ENCODE assay signal across 23 mouse cellular contexts in the genomic region with DNA sequence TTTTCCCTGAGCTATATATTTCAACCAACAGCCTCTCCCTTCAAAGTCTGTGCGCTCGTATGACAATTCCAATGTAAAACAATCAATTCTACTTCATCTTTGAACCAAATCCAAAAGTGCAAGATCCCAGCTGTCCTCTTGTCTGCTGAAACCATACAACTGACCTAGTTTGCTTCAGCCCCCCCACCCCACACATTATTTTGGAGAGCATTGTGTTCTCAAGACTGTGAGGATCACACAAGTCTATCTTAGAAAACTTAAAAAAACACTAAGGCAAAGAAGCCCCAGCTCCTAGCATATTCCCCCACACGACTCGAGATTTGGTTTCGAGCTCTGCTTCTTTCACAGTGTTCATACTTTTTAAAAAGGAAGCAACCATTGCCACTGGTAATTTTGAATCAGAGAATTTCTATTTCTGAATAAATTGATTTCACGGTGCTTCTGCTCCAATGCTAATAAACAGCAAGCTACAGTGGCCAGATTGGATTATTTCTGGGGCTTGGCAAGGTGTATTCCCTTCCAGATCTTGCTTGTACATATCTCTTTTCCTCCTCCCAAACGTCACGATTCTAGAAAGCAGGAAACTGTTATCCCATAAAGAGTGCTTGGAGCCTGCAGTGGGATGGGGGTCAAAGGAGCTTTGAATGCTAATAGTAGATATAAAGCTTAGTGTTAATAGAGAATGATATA.
A peak's percentile ranks its signal among the peaks of the same experiment; 100 is the strongest.
DNase-seq lines count a peak whose midpoint lies in the region; ATAC-seq and TF ChIP-seq lines count a peak whose summit lies in the region.
"Had no signal": no experiment of that assay in that cellular context is flagged by ENCODE, and none has a peak within 500 bp of the region (broad histone marks: within the 10 kb centered on the region; RNA-seq: fewer than 3 reads in every experiment).

No protein-coding gene starts in this region.

- ATAC-seq in frontal cortex, adult (ENCODE audit: low TSS enrichment): peak; percentile 62; the same call in 1 of the 2 replicates
- no peak for ATAC-seq in midbrain, postnatal 0 days (ENCODE audit: low FRiP score)
- no peak for ATAC-seq in midbrain, embryonic 13.5 days
- ATAC-seq in erythroblast, adult 5-6 weeks (replicated peaks; ENCODE audit: low FRiP score, poor library complexity, severe bottlenecking): no peak
- ATAC-seq: activated CD4-positive, CD25-positive, alpha-beta regulatory T cell, adult 4 months; hindbrain, embryonic 16.5 days; intestine, postnatal 0 days; liver, embryonic 12.5 days had no signal

- H3K4me1 ChIP-seq in midbrain, postnatal 0 days (ENCODE audit: insufficient read depth, low read length): no peaks in the 10 kb centered on the region
- H3K4me1 ChIP-seq in midbrain, embryonic 13.5 days (replicated peaks): no peaks in the 10 kb centered on the region
- H3K4me1 ChIP-seq: embryonic facial prominence, embryonic 12.5 days; heart, embryonic 15.5 days; limb, embryonic 12.5 days; liver, embryonic 12.5 days; midbrain, embryonic 10.5 days had no signal

- H3K36me3 ChIP-seq in midbrain, postnatal 0 days (ENCODE audit: insufficient read depth, low read length): no peaks in the 10 kb centered on the region
- no peaks in the 10 kb centered on the region for H3K36me3 ChIP-seq in midbrain, embryonic 13.5 days
- H3K36me3 ChIP-seq: embryonic facial prominence, embryonic 12.5 days; G1E; heart, embryonic 15.5 days; limb, embryonic 12.5 days; liver, embryonic 12.5 days; midbrain, embryonic 10.5 days had no signal

- no peak overlapping the region for H3K4me3 ChIP-seq in midbrain, postnatal 0 days (ENCODE audit: low read depth, low read length)
- H3K4me3 ChIP-seq in midbrain, embryonic 13.5 days (replicated peaks): no peak overlapping the region
- H3K4me3 ChIP-seq: embryonic facial prominence, embryonic 12.5 days; heart, adult 2 months; heart, embryonic 15.5 days; limb, embryonic 12.5 days; liver, embryonic 12.5 days; midbrain, embryonic 10.5 days had no signal

- H3K27ac ChIP-seq in midbrain, postnatal 0 days (ENCODE audit: low read depth, low read length): no peak overlapping the region
- no peak overlapping the region for H3K27ac ChIP-seq in midbrain, embryonic 13.5 days
- H3K27ac ChIP-seq: embryonic facial prominence, embryonic 12.5 days; heart, adult 2 months; heart, embryonic 15.5 days; limb, embryonic 12.5 days; liver, embryonic 12.5 days; macrophage; midbrain, embryonic 10.5 days had no signal

- WGBS in midbrain, postnatal 0 days: 72% methylated on average over 8 of the region's 8 CpGs
- WGBS in midbrain, embryonic 13.5 days: 88% methylated on average over 8 of the region's 8 CpGs

- H3K4me2 ChIP-seq in midbrain, postnatal 0 days (ENCODE audit: low read depth, low read length, poor library complexity, severe bottlenecking): no peak overlapping the region
- no peak overlapping the region for H3K4me2 ChIP-seq in midbrain, embryonic 13.5 days (replicated peaks)
- H3K4me2 ChIP-seq: embryonic facial prominence, embryonic 12.5 days; heart, embryonic 15.5 days; limb, embryonic 12.5 days; liver, embryonic 12.5 days had no signal

- no peaks in the 10 kb centered on the region for H3K9me3 ChIP-seq in midbrain, postnatal 0 days (ENCODE audit: low read length)
- H3K9me3 ChIP-seq in midbrain, embryonic 13.5 days: no peaks in the 10 kb centered on the region
- H3K9me3 ChIP-seq: embryonic facial prominence, embryonic 12.5 days; G1E; heart, embryonic 15.5 days; limb, embryonic 12.5 days; liver, embryonic 12.5 days; midbrain, embryonic 10.5 days had no signal

- DNase-seq in frontal cortex, adult 2 months (ENCODE audit: extremely low spot score in 1 of 2, low spot score in 1 of 2): no peak
- peak; percentile 44 for DNase-seq in midbrain, postnatal 0 days (ENCODE audit: low spot score)
- DNase-seq in cerebellum, adult 9-10 months: peak; percentile 78
- DNase-seq in kidney, adult 8-10 months: no peak
- DNase-seq: adrenal gland, postnatal 14 days; gastrocnemius, postnatal 25 days; heart, adult 2 months; heart, postnatal 4 days; lung, adult 2 months; thymus, postnatal 36 days had no signal

- no peak overlapping the region for H3K9ac ChIP-seq in midbrain, postnatal 0 days (replicated peaks; ENCODE audit: low read length, poor library complexity, severe bottlenecking)
- H3K9ac ChIP-seq in midbrain, embryonic 13.5 days (replicated peaks): no peak overlapping the region
- H3K9ac ChIP-seq: embryonic facial prominence, embryonic 12.5 days; heart, embryonic 15.5 days; limb, embryonic 12.5 days; liver, embryonic 12.5 days had no signal

- no peaks in the 10 kb centered on the region for H3K27me3 ChIP-seq in midbrain, postnatal 0 days (ENCODE audit: insufficient read depth, low read length)
- H3K27me3 ChIP-seq in midbrain, embryonic 13.5 days: no peaks in the 10 kb centered on the region
- H3K27me3 ChIP-seq: embryonic facial prominence, embryonic 12.5 days; heart, embryonic 15.5 days; limb, embryonic 12.5 days; liver, embryonic 12.5 days had no signal

- no peak for TF ChIP-seq CTCF in midbrain, postnatal 0 days (IDR thresholded peaks at IDR 0.05)

Comparison
In these comparisons a context has a peak if more than half of its experiments do, and no peak if none do; other contexts are left out.
1. DNase-seq: peak in midbrain, postnatal 0 days (single experiment) and cerebellum, adult 9-10 months (single experiment); none in frontal cortex, adult 2 months (0 of 2) and kidney, adult 8-10 months (0 of 2).